Mouse (Mus musculus) embryonic facial prominence, embryonic 15.5 days (tissue): ENCODE measurements around the gene Erc2. TPM values are rescaled to one million over a fixed set of nuclear protein-coding genes. Genes with fewer than 3 reads are reported as not detected.
"Not testable (repeated sequence)": the region's sequence is repeated elsewhere in the genome, so short reads cannot be mapped to it uniquely, and the experiment has no call there.

Source experiments
- ATAC-seq: fragments of 200-750 bp; cut with Nextera tagmentation; 2 replicates; pipeline ENCODE4 v1.8.0; 2017; ENCODE audit warnings: low read depth, moderate TSS enrichment; ENCODE audit not compliant: insufficient number of reproducible peaks, low FRiP score, low TSS enrichment
- H3K27ac ChIP-seq: fragments of 300-500 bp; sonication (generic); replicated peaks from 2 replicates; pipeline ENCODE4 v1.5.1; 2015; ENCODE audit warnings: mild to moderate bottlenecking, inconsistent platforms
- H3K27me3 ChIP-seq: fragments of 300-500 bp; sonication (generic); 2 replicates; pipeline ENCODE4 v1.6.1; 2015; ENCODE audit warnings: inconsistent platforms
- H3K36me3 ChIP-seq: fragments of 300-500 bp; sonication (generic); 2 replicates; pipeline ENCODE4 v1.6.1; 2015; ENCODE audit warnings: mild to moderate bottlenecking, inconsistent platforms
- H3K4me1 ChIP-seq: fragments of 300-500 bp; sonication (generic); 2 replicates; pipeline ENCODE4 v1.6.1; 2015; ENCODE audit warnings: inconsistent platforms
- H3K4me2 ChIP-seq: fragments of 300-500 bp; sonication (generic); replicated peaks from 2 replicates; pipeline ENCODE4 v1.6.1; 2015; ENCODE audit warnings: mild to moderate bottlenecking, inconsistent platforms
- H3K4me3 ChIP-seq: fragments of 300-500 bp; sonication (generic); replicated peaks from 2 replicates; pipeline ENCODE4 v1.5.1; 2015; ENCODE audit warnings: mild to moderate bottlenecking, inconsistent platforms
- H3K9ac ChIP-seq: fragments of 300-500 bp; sonication (generic); 2 replicates; pipeline ENCODE4 v1.6.1; 2015; ENCODE audit warnings: inconsistent platforms
- H3K9me3 ChIP-seq: fragments of 300-500 bp; sonication (generic); replicated peaks from 2 replicates; pipeline ENCODE4 v1.6.1; 2016; ENCODE audit warnings: inconsistent platforms
- WGBS: fragments of 180-500 bp; shearing (Covaris S2); methylation state at CpG from one replicate; pipeline ENCODE4 v1.1.7; 2015; 5-methylcytosine and 5-hydroxymethylcytosine counted together
- polyA plus RNA-seq: library from polyadenylated mRNA; unstranded; fragments of >200 nt; fragmentation: Nextera tagmentation; extraction: Ambion mirVana; gene quantifications from 2 replicates; pipeline ENCODE4 v1.2.1, GENCODE M21; 2015

Erc2 gene
- 5.9 and 7.1 TPM in 2 replicates for polyA plus RNA-seq

DNA sequence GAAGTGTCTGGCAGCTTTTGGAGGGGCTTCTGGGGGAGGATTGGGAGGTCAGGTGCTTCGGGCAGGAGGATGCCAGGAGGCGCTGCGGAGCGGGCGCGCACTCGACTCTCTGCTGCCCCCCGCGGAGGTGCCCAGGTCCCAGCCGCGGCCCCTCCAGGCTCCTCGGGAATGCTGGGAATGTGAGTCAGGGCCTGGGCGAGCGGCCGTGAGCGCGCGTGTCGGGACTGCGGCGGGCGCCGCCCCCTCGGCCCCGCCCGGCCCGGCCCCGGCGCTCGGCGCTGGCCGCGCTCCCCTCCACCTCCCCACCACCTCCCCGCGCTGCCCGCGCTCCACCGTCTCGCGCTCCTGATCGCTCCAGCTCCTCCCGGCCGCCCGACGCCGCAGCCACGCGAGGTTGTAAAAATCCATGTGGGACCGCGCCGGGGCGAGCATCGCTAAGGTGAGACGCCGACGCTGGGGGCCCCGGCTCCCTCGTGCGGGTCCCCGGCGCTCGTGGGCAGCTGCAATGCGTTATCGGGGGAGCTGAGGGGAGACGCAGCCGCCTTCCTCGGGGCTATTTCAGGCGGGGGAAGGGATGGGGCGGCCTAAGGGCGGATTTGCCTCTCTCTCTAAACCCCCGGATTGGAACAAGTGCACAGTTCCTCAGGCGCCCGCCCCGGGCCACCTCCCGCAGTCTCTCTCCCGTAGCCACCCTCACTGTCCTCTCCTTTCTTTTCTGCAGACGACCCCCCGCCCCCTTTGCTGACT is at the start of gene Erc2:
Gene Erc2 (plus strand): TSS at position 253 of the 747 bp plus-strand sequence.
- H3K27ac ChIP-seq: no peak within 1 kb of the TSS
- H3K27me3 ChIP-seq: 0 out of 2 replicates have a peak, but pooled peaks cover 4% of the 10 kb centered on the region
- peak within 1 kb of the TSS; percentile 37 for H3K9ac ChIP-seq
- H3K4me1 ChIP-seq: peaks cover 8% of the 10 kb centered on the region
- peak within 1 kb of the TSS; percentile 68 for H3K4me3 ChIP-seq
- H3K4me2 ChIP-seq: peak within 1 kb of the TSS; percentile 97
- under 1% methylated on average over 64 of the region's 78 CpGs for WGBS
- peak; percentile 94 for ATAC-seq
- no peaks in the 10 kb centered on the region for H3K36me3 ChIP-seq
- no peaks in the 10 kb centered on the region for H3K9me3 ChIP-seq

- H3K9me3 ChIP-seq: no peaks in the 10 kb centered on the region
- H3K27ac ChIP-seq: no peak overlapping the region
- no peak for ATAC-seq
- H3K4me1 ChIP-seq: no peaks in the 10 kb centered on the region
- no peaks in the 10 kb centered on the region for H3K36me3 ChIP-seq
- 80% methylated on average over 2 of the region's 2 CpGs for WGBS
- H3K9ac ChIP-seq: no peak overlapping the region
- no peaks in the 10 kb centered on the region for H3K27me3 ChIP-seq
- H3K4me3 ChIP-seq: no peak overlapping the region
- H3K4me2 ChIP-seq: no peak overlapping the region
Measured at GRCm38 (mm10) chr14:27578443-27578842, 43.8 kb upstream of the Erc2 start.

DNA sequence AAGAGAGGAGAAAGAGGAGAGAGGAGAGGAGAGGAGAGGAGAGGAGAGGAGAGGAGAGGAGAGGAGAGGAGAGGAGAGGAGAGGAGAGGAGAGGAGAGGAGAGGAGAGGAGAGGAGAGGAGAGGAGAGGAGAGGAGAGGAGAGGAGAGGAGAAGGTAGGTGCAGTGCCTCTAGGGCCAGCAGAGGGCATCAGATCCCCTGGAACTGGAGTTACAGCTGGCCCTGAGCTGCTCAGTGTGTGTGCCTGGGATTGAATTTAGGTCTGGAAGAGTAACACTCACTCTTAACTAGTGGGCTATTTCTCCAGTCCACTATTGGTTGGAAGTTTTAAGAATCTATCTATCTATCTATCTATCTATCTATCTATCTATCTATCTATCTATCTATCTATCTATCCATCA is 32.6 kb upstream of the Erc2 start:
- not testable (repeated sequence) for H3K9me3 ChIP-seq, H3K4me1 ChIP-seq, ATAC-seq, H3K9ac ChIP-seq, H3K4me3 ChIP-seq, H3K27me3 ChIP-seq, H3K36me3 ChIP-seq, H3K27ac ChIP-seq, H3K4me2 ChIP-seq

DNA sequence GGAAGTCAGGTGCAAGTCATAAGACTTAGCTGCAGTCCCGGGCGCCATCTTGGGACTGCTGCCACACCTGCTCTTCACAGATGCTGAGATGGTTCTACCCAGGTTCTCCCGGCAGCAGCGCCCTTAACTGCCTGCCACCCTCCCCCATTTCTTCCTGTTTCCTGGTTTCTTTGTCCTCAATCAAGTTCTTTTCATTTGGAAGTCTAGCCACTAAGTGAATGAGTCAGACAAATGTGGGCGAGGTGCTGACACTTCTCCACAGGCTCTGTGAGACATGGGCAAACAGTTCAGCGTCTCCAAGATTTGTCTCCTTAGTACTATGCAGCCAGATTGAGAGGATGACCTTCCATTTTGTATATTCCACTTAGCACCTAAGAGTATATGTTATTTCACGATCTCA is 30.1 kb upstream of the Erc2 start:
- Histone ChIP-seq H3K36me3 (no peaks in the 10 kb centered on the region), H3K27ac (no peak overlapping the region), H3K27me3 (no peaks in the 10 kb centered on the region), H3K9ac (no peak overlapping the region), H3K4me1 (no peaks in the 10 kb centered on the region), H3K9me3 (no peaks in the 10 kb centered on the region), H3K4me3 (no peak overlapping the region), H3K4me2 (no peak overlapping the region)
- WGBS: 85% methylated on average over 7 of the region's 7 CpGs
- no peak for ATAC-seq

DNA sequence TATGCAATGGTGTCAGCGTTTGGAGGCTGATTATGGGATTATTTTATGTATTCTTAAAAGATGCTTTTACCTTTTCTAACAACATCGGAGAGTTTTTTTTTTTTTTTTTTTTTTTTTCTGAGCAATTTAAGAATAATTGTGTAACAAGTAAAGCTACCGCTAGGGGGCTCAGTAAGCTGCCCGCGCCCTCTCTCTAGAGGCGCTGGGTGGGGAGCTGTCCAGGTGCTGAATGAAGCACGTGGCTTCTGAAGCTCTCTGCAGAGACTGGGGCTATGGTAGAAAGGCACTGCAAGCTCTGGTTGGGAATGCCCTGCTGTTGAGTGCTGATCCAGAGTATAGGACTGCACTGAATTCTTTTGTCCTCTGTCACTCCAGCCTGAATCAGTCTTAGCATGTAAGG is 26.0 kb upstream of the Erc2 start:
- H3K36me3 ChIP-seq: no peaks in the 10 kb centered on the region
- H3K27me3 ChIP-seq: no peaks in the 10 kb centered on the region
- H3K27ac ChIP-seq: no peak overlapping the region
- ATAC-seq: peak; percentile 67; the same call in 1 of the 2 replicates
- no peaks in the 10 kb centered on the region for H3K4me1 ChIP-seq
- no peak overlapping the region for H3K9ac ChIP-seq
- 2% methylated on average over 7 of the region's 7 CpGs for WGBS
- H3K9me3 ChIP-seq: no peaks in the 10 kb centered on the region
- H3K4me3 ChIP-seq: no peak overlapping the region
- no peak overlapping the region for H3K4me2 ChIP-seq

DNA sequence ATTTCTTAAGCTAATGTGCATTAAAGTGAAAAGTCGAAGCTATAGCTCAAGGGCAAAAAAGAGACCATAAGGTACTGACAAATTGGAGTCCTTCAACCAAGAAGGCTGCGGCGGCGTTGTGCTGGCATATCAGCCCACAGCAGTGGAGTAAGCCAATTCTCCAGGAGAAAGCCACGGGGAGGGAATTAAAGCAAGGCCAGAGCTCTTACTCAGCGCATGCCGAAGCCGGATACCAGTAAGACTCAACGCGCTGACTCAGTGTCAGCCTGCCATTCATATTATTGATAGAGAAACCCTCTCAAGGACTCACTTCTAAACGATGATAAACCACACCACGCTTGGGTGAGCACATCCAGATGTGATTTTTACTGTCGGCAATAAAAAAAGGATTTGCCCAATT is 20.1 kb upstream of the Erc2 start:
- 72% methylated on average over 13 of the region's 13 CpGs for WGBS
- H3K4me2 ChIP-seq: no peak overlapping the region
- H3K4me1 ChIP-seq: no peaks in the 10 kb centered on the region

GRCm38 (mm10) chr14:27607419-27607818 is 14.8 kb upstream of the Erc2 start:
- H3K4me2 ChIP-seq: no peak overlapping the region
- H3K9ac ChIP-seq: no peak overlapping the region
- no peaks in the 10 kb centered on the region for H3K4me1 ChIP-seq
- ATAC-seq: no peak
- WGBS: 70% methylated on average over 3 of the region's 3 CpGs
- no peaks in the 10 kb centered on the region for H3K9me3 ChIP-seq
- H3K27me3 ChIP-seq: no peaks in the 10 kb centered on the region
- H3K4me3 ChIP-seq: no peak overlapping the region
- H3K36me3 ChIP-seq: no peaks in the 10 kb centered on the region
- H3K27ac ChIP-seq: no peak overlapping the region

More for the DNA sequence above, 20.1 kb upstream of the Erc2 start:
- H3K27ac ChIP-seq: no peak overlapping the region
- H3K9ac ChIP-seq: no peak overlapping the region
- H3K9me3 ChIP-seq: no peaks in the 10 kb centered on the region
- no peak for ATAC-seq
- no peaks in the 10 kb centered on the region for H3K36me3 ChIP-seq
- H3K4me3 ChIP-seq: no peak overlapping the region
- H3K27me3 ChIP-seq: no peaks in the 10 kb centered on the region

DNA sequence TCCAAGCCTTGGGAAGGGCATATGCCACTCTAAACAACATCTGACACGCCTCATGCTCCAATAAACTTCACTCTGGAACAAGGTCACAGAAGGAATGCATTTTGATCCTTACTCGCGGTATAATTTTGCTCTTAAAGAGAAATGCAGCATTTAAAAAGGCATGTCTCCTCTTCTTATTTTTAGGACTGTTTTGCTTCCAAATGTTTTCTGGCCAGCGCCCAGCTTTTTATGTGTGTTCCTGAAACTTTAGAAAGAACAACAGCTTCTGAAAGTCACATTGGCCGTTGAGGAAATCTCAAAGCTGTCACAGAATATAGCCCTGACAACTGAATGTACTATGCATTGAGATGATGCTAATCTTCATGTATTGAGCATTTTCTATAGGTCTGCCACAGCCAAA is 8.5 kb upstream of the Erc2 start:
- Histone ChIP-seq H3K27ac (no peak overlapping the region), H3K4me1 (no peaks in the 10 kb centered on the region), H3K4me2 (no peak overlapping the region), H3K4me3 (no peak overlapping the region), H3K36me3 (no peaks in the 10 kb centered on the region), H3K9me3 (no peaks in the 10 kb centered on the region), H3K9ac (no peak overlapping the region), H3K27me3 (no peaks in the 10 kb centered on the region)
- ATAC-seq: no peak
- WGBS: 44% methylated on average over 5 of the region's 5 CpGs

DNA sequence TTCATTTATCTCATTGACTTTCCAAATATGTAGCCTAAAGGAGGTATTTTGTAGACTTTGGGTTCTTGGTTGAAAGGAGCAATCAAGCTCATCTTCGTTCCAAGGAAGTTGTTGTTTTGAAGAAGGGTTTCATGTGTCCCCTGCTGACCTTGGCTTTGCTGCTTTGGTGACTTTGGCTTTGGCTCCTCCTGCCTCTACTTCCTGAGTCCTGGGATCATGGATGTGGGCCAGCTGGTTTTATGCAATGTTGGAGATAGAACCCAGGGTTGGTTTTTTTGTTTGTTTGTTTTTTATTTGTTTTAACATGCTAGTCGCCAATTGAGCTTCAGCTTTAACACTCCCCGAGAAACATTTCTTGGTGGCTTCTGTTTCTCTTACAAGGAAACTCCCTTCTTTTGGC is 4.9 kb upstream of the Erc2 start:
- Histone ChIP-seq H3K27me3 (no peaks in the 10 kb centered on the region), H3K9me3 (no peaks in the 10 kb centered on the region), H3K4me1 (no peaks in the 10 kb centered on the region), H3K9ac (no peak overlapping the region), H3K27ac (no peak overlapping the region), H3K36me3 (no peaks in the 10 kb centered on the region), H3K4me2 (no peak overlapping the region), H3K4me3 (no peak overlapping the region)
- no peak for ATAC-seq
- 79% methylated on average over 3 of the region's 3 CpGs for WGBS

DNA sequence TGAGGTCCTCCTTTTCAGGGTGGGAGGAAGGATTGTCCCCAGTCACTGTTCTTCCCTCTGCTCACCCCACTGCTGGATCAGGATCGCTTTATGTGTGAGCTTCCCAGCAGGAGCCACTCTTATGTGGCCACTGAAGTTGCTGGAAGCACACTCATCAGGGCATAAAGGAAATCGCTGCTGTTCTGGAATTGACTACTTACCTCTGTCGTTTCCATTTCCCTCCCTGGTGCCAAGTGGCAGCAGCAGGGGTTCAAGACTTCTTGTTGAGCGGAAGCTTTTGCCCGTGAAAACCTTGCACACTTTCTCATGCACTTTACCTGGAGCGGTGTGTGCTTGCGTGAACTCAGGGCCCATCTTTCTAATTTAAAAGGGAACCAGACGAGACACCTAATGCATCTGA is 652 bp upstream of the Erc2 start:
- H3K4me2 ChIP-seq: peak overlapping the region; percentile 97; the same call in 1 of the 2 replicates

DNA sequence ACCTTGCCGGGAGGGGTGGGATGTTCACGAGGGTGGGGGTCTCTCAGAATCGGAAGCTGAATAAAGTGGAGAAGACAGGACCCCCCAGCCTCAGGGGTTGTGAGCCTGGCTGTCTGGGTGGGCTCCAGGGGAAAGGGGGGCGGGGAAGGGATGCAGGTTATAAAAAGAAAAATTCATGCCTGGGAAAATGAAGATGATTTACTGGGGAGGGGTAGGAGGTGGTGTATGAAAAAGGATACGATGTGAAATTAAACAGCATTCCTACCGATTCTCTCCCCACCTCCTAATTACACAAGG is 643 bp downstream of the Erc2 start:
- Histone ChIP-seq H3K9me3 (no peaks in the 10 kb centered on the region), H3K36me3 (no peaks in the 10 kb centered on the region), H3K4me3 (peak overlapping the region; percentile 68), H3K9ac (peak overlapping the region; percentile 37), H3K4me1 (peaks cover 8% of the 10 kb centered on the region), H3K27ac (no peak overlapping the region), H3K4me2 (peak overlapping the region; percentile 97), H3K27me3 (0 out of 2 replicates have a peak, but pooled peaks cover 4% of the 10 kb centered on the region)
- ATAC-seq: no peak
- WGBS: under 1% methylated on average over 6 of the region's 6 CpGs

More for the DNA sequence above, 652 bp upstream of the Erc2 start:
- Histone ChIP-seq H3K27ac (no peak overlapping the region), H3K9me3 (no peaks in the 10 kb centered on the region), H3K9ac (no peak overlapping the region), H3K36me3 (no peaks in the 10 kb centered on the region), H3K4me1 (peaks cover 8% of the 10 kb centered on the region), H3K4me3 (no peak overlapping the region), H3K27me3 (0 out of 2 replicates have a peak, but pooled peaks cover 4% of the 10 kb centered on the region)
- WGBS: 43% methylated on average over 8 of the region's 8 CpGs
- no peak for ATAC-seq

DNA sequence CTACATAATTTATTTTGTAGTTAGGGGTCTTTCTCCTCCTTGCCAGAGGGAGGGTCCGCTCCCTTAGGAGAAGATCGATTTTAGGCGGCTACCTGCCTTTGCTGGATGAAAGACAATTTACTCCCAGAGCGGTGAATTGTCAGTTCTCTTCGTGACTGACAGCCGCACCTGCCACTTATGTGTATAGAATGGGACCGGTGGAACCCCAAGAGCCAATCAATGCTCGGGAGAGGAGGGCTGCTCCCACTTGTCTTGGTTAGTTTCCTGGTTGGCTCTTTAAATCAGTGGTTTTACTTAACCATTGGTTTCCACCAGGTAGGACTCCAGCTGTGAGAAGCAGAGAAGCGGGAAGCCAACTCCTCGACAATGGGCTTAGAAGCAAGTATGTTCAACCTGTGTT is 1.1 kb downstream of the Erc2 start:
- Histone ChIP-seq H3K36me3 (no peaks in the 10 kb centered on the region), H3K4me2 (peak overlapping the region; percentile 97), H3K9me3 (no peaks in the 10 kb centered on the region), H3K9ac (no peak overlapping the region), H3K27me3 (0 out of 2 replicates have a peak, but pooled peaks cover 4% of the 10 kb centered on the region), H3K4me3 (peak overlapping the region; percentile 68), H3K27ac (no peak overlapping the region), H3K4me1 (peaks cover 8% of the 10 kb centered on the region)
- ATAC-seq: 0 out of 2 replicates have a peak, but pooled peaks have one; percentile 45
- WGBS: 7% methylated on average over 10 of the region's 10 CpGs
